16 mouse cellular contexts compared by ENCODE assay signal in genomic region chr14:100713999-100714471, GRCm38 (mm10).
DNase-seq lines count a peak whose midpoint lies in the region; ATAC-seq lines count a peak whose summit lies in the region.
"Had no signal": no experiment of that assay in that cellular context is flagged by ENCODE, and none has a peak within 500 bp of the region (broad histone marks: within the 10 kb centered on the region; RNA-seq: fewer than 3 reads in every experiment).

No protein-coding gene starts in this region.

- ATAC-seq in hindbrain, embryonic 12.5 days (ENCODE audit: low FRiP score) = peak; percentile 79
- peak; percentile 70 for ATAC-seq in midbrain, embryonic 13.5 days
- ATAC-seq in erythroid progenitor cell, adult 5-6 weeks (replicated peaks; ENCODE audit: low FRiP score, poor library complexity, severe bottlenecking) = no peak
- ATAC-seq: Patski had no signal

- intact Hi-C loops in heart, postnatal 36 days (cut with DNase I) = no loop called here

- no peaks in the 10 kb centered on the region for H3K36me3 ChIP-seq in hindbrain, embryonic 12.5 days
- no peaks in the 10 kb centered on the region for H3K36me3 ChIP-seq in midbrain, embryonic 13.5 days
- H3K36me3 ChIP-seq: embryonic facial prominence, embryonic 10.5 days had no signal

- WGBS in hindbrain, embryonic 12.5 days = 53% methylated on average over 4 of the region's 4 CpGs
- WGBS in midbrain, embryonic 13.5 days = 34% methylated on average over 4 of the region's 4 CpGs

- H3K4me1 ChIP-seq in hindbrain, embryonic 12.5 days = peaks cover 13% of the 10 kb centered on the region
- peaks cover 21% of the 10 kb centered on the region for H3K4me1 ChIP-seq in midbrain, embryonic 13.5 days (replicated peaks)

- no peaks in the 10 kb centered on the region for H3K27me3 ChIP-seq in hindbrain, embryonic 12.5 days
- no peaks in the 10 kb centered on the region for H3K27me3 ChIP-seq in midbrain, embryonic 13.5 days
- H3K27me3 ChIP-seq: Patski had no signal

- H3K9me3 ChIP-seq in hindbrain, embryonic 12.5 days (replicated peaks) = peaks cover 6% of the 10 kb centered on the region; the same call in 1 of the 2 replicates
- H3K9me3 ChIP-seq in midbrain, embryonic 13.5 days = no peaks in the 10 kb centered on the region; the same call in 1 of the 2 replicates

- H3K4me3 ChIP-seq in hindbrain, embryonic 12.5 days = no peak overlapping the region
- no peak overlapping the region for H3K4me3 ChIP-seq in midbrain, embryonic 13.5 days (replicated peaks)
- H3K4me3 ChIP-seq: embryonic facial prominence, embryonic 10.5 days had no signal

- no peak overlapping the region for H3K4me2 ChIP-seq in hindbrain, embryonic 12.5 days (replicated peaks)
- no peak overlapping the region for H3K4me2 ChIP-seq in midbrain, embryonic 13.5 days (replicated peaks)

- H3K27ac ChIP-seq in hindbrain, embryonic 12.5 days = peak overlapping the region; percentile 86
- H3K27ac ChIP-seq in midbrain, embryonic 13.5 days = peak overlapping the region; percentile 88
- H3K27ac ChIP-seq: embryonic facial prominence, embryonic 10.5 days had no signal

- no peak overlapping the region for H3K9ac ChIP-seq in hindbrain, embryonic 12.5 days
- no peak overlapping the region for H3K9ac ChIP-seq in midbrain, embryonic 13.5 days (replicated peaks)

- peak; percentile 45 to 66 for DNase-seq in cerebellum, postnatal 10 days
- no peak for DNase-seq in cerebellum, adult 8-10 months
- peak; percentile 66 for DNase-seq in retina, postnatal 1 day
- no peak for DNase-seq in adipocyte (ENCODE audit: low spot score)
- DNase-seq in heart, postnatal 36 days = no peak
- DNase-seq: cerebellum, adult 9-11 months; heart, postnatal 4 days; kidney, adult 2 months; kidney, postnatal 4 days; layer of hippocampus, postnatal 36 days; lung, adult 2 months had no signal

Comparison
In these comparisons a context has a peak if more than half of its experiments do, and no peak if none do; other contexts are left out.
1. DNase-seq: peak in cerebellum, postnatal 10 days (2 of 2) and retina, postnatal 1 day (single experiment); none in cerebellum, adult 8-10 months (single experiment), adipocyte (single experiment) and heart, postnatal 36 days (0 of 2).